Comparison of ENCODE assay signal across 9 mouse cellular contexts in the genomic region with DNA sequence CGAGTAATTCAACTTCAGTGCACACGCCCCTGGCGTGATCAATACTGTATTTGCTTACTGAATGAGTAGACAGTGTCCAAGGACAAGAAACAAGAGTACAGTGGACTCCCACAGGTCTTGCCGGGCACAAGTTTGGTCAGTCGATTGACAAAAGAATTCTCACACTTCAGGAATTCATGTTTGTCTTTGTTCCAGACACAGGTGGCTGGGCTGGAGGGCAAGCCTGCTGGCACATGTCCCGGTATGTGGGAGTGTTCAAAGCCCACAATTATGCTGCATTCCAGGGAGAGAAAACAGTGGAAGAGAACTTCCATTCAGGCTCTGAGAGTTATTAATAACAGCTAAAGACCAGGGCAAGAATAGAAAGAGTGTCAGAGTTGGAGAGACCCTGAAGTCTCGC. TPM values are rescaled to one million over a fixed set of nuclear protein-coding genes. Genes with fewer than 3 reads are reported as not detected.
DNase-seq lines count a peak whose midpoint lies in the region; ATAC-seq and TF ChIP-seq lines count a peak whose summit lies in the region.
"Had no signal": no experiment of that assay in that cellular context is flagged by ENCODE, and none has a peak within 500 bp of the region (broad histone marks: within the 10 kb centered on the region; RNA-seq: fewer than 3 reads in every experiment).

No protein-coding gene starts in this region.

- no peak overlapping the region for H3K4me3 ChIP-seq in heart, embryonic 15.5 days
- H3K4me3 ChIP-seq in limb, embryonic 12.5 days (replicated peaks) = no peak overlapping the region
- no peak overlapping the region for H3K4me3 ChIP-seq in stomach, embryonic 15.5 days (replicated peaks)

- peaks cover 40% of the 10 kb centered on the region for H3K4me1 ChIP-seq in heart, embryonic 15.5 days (replicated peaks)
- peaks cover 31% of the 10 kb centered on the region for H3K4me1 ChIP-seq in limb, embryonic 12.5 days (replicated peaks)
- peaks cover 23% of the 10 kb centered on the region for H3K4me1 ChIP-seq in stomach, embryonic 15.5 days

- no peaks in the 10 kb centered on the region for H3K9me3 ChIP-seq in heart, embryonic 15.5 days (replicated peaks)
- H3K9me3 ChIP-seq in limb, embryonic 12.5 days = no peaks in the 10 kb centered on the region
- no peaks in the 10 kb centered on the region for H3K9me3 ChIP-seq in stomach, embryonic 15.5 days
- H3K9me3 ChIP-seq: G1E had no signal

- TF ChIP-seq CTCF in brain, embryonic 14.5 days (IDR thresholded peaks at IDR 0.05; ENCODE audit: borderline replicate concordance, extremely low read depth, insufficient read depth, insufficient read length) = no peak

- peak overlapping the region; percentile 30 for H3K4me2 ChIP-seq in heart, embryonic 15.5 days
- no peak overlapping the region for H3K4me2 ChIP-seq in limb, embryonic 12.5 days
- H3K4me2 ChIP-seq in stomach, embryonic 15.5 days = no peak overlapping the region

- DNase-seq in gastrocnemius, postnatal 10 days = peak; percentile 42
- DNase-seq in gastrocnemius, postnatal 14 days = no peak
- DNase-seq in brain, embryonic 14.5 days (ENCODE audit: low read depth) = peak; percentile 75
- no peak for DNase-seq in thymus, postnatal 25 days

- H3K27me3 ChIP-seq in heart, embryonic 15.5 days = no peaks in the 10 kb centered on the region
- no peaks in the 10 kb centered on the region for H3K27me3 ChIP-seq in limb, embryonic 12.5 days
- no peaks in the 10 kb centered on the region for H3K27me3 ChIP-seq in stomach, embryonic 15.5 days (replicated peaks)

- H3K9ac ChIP-seq in heart, embryonic 15.5 days = no peak overlapping the region
- no peak overlapping the region for H3K9ac ChIP-seq in limb, embryonic 12.5 days (replicated peaks)
- no peak overlapping the region for H3K9ac ChIP-seq in stomach, embryonic 15.5 days

- intact Hi-C loops in gastrocnemius, postnatal 14 days (cut with DNase I; ENCODE audit: low total_unique reads) = no loop called here

- peak; percentile 86 for ATAC-seq in heart, embryonic 15.5 days (replicated peaks; ENCODE audit: insufficient number of reproducible peaks, insufficient read depth, low FRiP score, low read depth)
- no peak; the same call in 1 of the 2 replicates for ATAC-seq in limb, embryonic 12.5 days (ENCODE audit: insufficient number of reproducible peaks, insufficient read depth, low FRiP score, low TSS enrichment, low read depth)
- peak; percentile 78; the same call in 1 of the 2 replicates for ATAC-seq in stomach, embryonic 15.5 days (ENCODE audit: insufficient read depth, low FRiP score, low read depth)
- no peak for ATAC-seq in erythroblast, adult 5-6 weeks (replicated peaks; ENCODE audit: low FRiP score, poor library complexity, severe bottlenecking)

- H3K27ac ChIP-seq in heart, embryonic 15.5 days = peak overlapping the region; percentile 87
- H3K27ac ChIP-seq in limb, embryonic 12.5 days = peak overlapping the region; percentile 83
- peak overlapping the region; percentile 86 for H3K27ac ChIP-seq in stomach, embryonic 15.5 days

- TF ChIP-seq POLR2A in brain, embryonic 14.5 days (IDR thresholded peaks at IDR 0.05; ENCODE audit: borderline replicate concordance, extremely low read depth, insufficient read depth, insufficient read length, poor library complexity, severe bottlenecking) = no peak

- H3K36me3 ChIP-seq in heart, embryonic 15.5 days = no peaks in the 10 kb centered on the region
- no peaks in the 10 kb centered on the region for H3K36me3 ChIP-seq in limb, embryonic 12.5 days
- H3K36me3 ChIP-seq in stomach, embryonic 15.5 days = no peaks in the 10 kb centered on the region

- WGBS in heart, embryonic 15.5 days = 21% methylated on average over 7 of the region's 7 CpGs
- WGBS in limb, embryonic 12.5 days = 48% methylated on average over 7 of the region's 7 CpGs
- WGBS in stomach, embryonic 15.5 days = 22% methylated on average over 7 of the region's 7 CpGs

RNA-seq across cellular contexts. Expression of a gene that starts 6.0 kb away (rescaled TPM):
- total RNA-seq in gastrocnemius, postnatal 10 days (2021) = under 1 TPM; 0.09 to 0.25 TPM
- under 1 TPM; 0.09 to 0.27 TPM for total RNA-seq in gastrocnemius, postnatal 14 days (2021)
- polyA plus RNA-seq in brain, embryonic 14.5 days (2012; rRNA removed) = 0.37 and 0.51 TPM in 2 replicates
- 0.31 and 2.1 TPM in 2 replicates for polyA plus RNA-seq in heart, embryonic 15.5 days (2015; fragmentation: Nextera tagmentation; extraction: Ambion mirVana)
- polyA plus RNA-seq in limb, embryonic 12.5 days (2016; fragmentation: Nextera tagmentation; extraction: Ambion mirVana) = 1.1 and 1.3 TPM in 2 replicates
- polyA plus RNA-seq in stomach, embryonic 15.5 days (2015; fragmentation: Nextera tagmentation; extraction: Ambion mirVana) = 0.58 and 0.66 TPM in 2 replicates
- total RNA-seq in erythroblast, adult 5-6 weeks (2015; ENCODE audit: low replicate concordance) = 1.3 TPM in 1 of 2 replicates, not detected in the other
- 1.7 and 2.0 TPM in 2 replicates for total RNA-seq in erythroblast, adult 5-6 weeks (2017; ENCODE audit: low replicate concordance)
- polyA plus RNA-seq: G1E had no signal

RNA-seq across cellular contexts. Expression of a gene that starts 34.8 kb away (rescaled TPM):
- total RNA-seq in gastrocnemius, postnatal 10 days (2021) = 10 to 100 TPM; 42.4 to 56.6 TPM
- 10 to 100 TPM; 33.1 to 36.9 TPM for total RNA-seq in gastrocnemius, postnatal 14 days (2021)
- 7.3 and 7.5 TPM in 2 replicates for polyA plus RNA-seq in brain, embryonic 14.5 days (2012; rRNA removed)
- 3.4 and 3.8 TPM in 2 replicates for polyA plus RNA-seq in heart, embryonic 15.5 days (2015; fragmentation: Nextera tagmentation; extraction: Ambion mirVana)
- 7.9 and 8.1 TPM in 2 replicates for polyA plus RNA-seq in limb, embryonic 12.5 days (2016; fragmentation: Nextera tagmentation; extraction: Ambion mirVana)
- polyA plus RNA-seq in stomach, embryonic 15.5 days (2015; fragmentation: Nextera tagmentation; extraction: Ambion mirVana) = 5.4 and 5.7 TPM in 2 replicates
- total RNA-seq in erythroblast, adult 5-6 weeks (2015; ENCODE audit: low replicate concordance) = 17.6 and 22.9 TPM in 2 replicates
- total RNA-seq in erythroblast, adult 5-6 weeks (2017; ENCODE audit: low replicate concordance) = 5.5 and 16.6 TPM in 2 replicates

RNA-seq across cellular contexts. Expression of a gene that starts 35.2 kb away (rescaled TPM):
- 10 to 100 TPM; 17.4 to 22.3 TPM for total RNA-seq in gastrocnemius, postnatal 10 days (2021)
- total RNA-seq in gastrocnemius, postnatal 14 days (2021) = 10 to 100 TPM; 11.0 to 11.5 TPM
- 6.9 and 8.8 TPM in 2 replicates for polyA plus RNA-seq in brain, embryonic 14.5 days (2012; rRNA removed)
- polyA plus RNA-seq in heart, embryonic 15.5 days (2015; fragmentation: Nextera tagmentation; extraction: Ambion mirVana) = not detected in 2 replicates
- not detected in 2 replicates for polyA plus RNA-seq in limb, embryonic 12.5 days (2016; fragmentation: Nextera tagmentation; extraction: Ambion mirVana)
- not detected in 2 replicates for polyA plus RNA-seq in stomach, embryonic 15.5 days (2015; fragmentation: Nextera tagmentation; extraction: Ambion mirVana)
- total RNA-seq in erythroblast, adult 5-6 weeks (2015; ENCODE audit: low replicate concordance) = 5.2 TPM in 1 of 2 replicates, not detected in the other
- total RNA-seq in erythroblast, adult 5-6 weeks (2017; ENCODE audit: low replicate concordance) = 12.8 and 27.2 TPM in 2 replicates
- polyA plus RNA-seq: G1E had no signal

Comparison
In these comparisons a context has a peak if more than half of its experiments do, and no peak if none do; other contexts are left out.
1. DNase-seq: peak in gastrocnemius, postnatal 10 days (single experiment) and brain, embryonic 14.5 days (single experiment); none in gastrocnemius, postnatal 14 days (single experiment) and thymus, postnatal 25 days (single experiment).
2. ATAC-seq: peak in heart, embryonic 15.5 days (single experiment) and stomach, embryonic 15.5 days (single experiment); none in limb, embryonic 12.5 days (single experiment) and erythroblast, adult 5-6 weeks (single experiment).
3. Peak in every context shown above with its lines, with median percentiles within 50 percentile points of each other: H3K27ac ChIP-seq.